Mouse (Mus musculus): ENCODE data around the gene Grin2d.

The Grin2d gene

DNA sequence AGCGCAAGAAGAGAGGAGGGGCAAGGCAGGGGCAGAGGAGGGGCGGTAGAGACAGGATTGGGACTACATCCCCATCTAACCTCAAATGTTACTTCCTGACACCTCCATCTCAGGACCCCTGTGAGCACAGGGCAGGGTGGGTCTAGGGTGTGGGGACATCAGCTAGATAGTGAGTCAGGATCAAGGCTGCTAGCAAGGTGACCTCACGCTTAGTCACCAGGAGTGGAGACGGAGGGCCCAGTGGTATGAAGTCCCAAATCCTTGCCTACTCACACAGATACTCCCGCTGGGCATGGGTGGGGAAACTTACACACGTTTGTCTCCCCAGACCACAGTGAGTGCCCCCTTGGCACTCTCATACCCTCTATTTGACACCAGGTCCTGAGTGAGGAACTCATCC is 75.6 kb downstream of the Grin2d start:
- DNase-seq = no peak

DNA sequence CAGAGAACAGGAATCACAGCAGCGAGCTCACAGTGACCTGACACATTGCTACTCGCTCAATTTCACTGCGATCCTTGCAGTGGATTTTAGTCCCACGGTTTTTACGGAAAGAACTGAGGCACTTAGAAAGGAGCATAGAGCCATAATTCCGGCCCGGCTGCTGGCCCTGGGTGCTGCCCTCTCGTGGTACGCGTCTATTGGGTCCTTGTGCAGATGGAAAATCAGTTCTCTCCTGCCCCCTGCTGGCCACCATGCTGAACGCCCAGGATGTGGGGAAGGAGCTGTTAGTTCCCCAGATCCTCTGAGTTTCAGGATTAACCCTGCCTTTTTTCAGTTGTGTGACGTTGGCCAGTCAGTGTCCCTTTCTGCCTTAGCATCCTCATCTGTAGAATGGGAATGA is 76.8 kb downstream of the Grin2d start:
- DNase-seq = peak; percentile 92

DNA sequence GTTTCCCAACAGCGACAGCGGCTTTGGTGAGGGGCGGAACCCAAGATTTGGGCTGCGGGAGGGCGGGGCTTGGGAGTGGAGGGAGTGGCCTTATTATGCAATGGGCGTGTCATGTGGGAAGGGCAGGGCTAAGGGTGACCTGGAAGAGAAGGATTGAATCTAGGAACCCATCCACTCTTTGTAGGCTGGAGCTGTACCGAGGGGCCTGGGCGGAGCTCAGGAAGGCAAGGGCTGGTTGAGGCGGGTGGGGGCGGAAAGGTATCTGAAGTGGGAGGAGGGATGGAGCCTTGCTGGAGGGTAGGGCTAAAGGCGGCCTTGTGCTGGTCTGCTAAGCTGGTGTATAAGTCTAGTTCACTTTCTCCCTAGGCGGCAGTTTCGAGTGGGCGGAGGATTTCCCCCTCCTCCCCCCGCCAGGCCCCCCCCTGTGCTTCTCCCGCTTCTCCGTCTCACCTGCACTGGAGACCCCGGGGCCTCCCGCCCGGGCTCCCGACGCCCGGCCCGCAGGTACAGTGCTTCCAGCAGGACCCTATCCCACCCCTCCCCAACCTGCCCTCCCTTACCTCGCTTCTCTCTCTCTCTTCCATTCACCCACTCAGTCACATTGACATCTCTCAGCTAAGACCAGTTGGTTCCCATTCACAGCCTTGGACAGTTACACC is 77.5 kb downstream of the Grin2d start:
- peak; percentile 83 for DNase-seq

DNA sequence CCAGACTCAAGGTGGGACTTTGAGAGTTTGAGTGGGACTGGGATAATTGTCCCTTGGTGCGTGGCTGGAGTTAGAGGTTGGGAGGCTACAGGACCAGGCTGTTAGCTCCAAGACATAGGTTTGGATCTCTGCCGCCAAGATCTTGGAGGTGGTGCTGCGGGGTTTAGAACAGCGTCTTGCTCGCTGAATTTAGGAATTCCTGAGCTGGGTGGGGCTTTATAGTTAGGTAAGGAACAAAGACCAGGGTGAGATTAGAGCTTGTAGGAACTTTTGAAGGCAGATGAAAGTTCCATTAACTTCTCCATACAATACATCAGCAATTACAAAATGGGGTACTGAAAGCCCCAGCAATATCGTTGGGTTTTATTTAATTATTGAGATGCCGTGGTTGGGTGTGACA is 78.2 kb downstream of the Grin2d start:
- no peak for DNase-seq

DNA sequence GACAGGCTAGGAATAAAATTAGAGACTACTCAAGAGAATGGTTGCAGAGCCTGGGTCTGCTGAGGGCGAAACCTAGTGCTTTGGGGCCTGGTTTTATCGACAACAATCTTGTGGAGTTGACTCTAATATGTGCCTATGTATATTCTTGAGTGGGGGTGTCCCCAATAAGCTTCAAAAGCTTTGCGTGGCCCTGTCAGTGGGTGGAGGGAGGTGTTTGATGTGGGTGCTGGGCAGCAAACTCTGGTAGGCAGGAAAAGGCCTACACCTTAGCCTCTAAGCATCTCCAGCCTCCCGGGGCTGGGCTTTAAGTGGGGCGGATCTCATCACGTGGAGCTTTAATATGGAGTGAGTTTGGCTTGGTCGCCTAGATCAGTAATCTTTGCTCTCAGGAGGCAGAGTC is 79.2 kb downstream of the Grin2d start:
- DNase-seq = no peak

DNA sequence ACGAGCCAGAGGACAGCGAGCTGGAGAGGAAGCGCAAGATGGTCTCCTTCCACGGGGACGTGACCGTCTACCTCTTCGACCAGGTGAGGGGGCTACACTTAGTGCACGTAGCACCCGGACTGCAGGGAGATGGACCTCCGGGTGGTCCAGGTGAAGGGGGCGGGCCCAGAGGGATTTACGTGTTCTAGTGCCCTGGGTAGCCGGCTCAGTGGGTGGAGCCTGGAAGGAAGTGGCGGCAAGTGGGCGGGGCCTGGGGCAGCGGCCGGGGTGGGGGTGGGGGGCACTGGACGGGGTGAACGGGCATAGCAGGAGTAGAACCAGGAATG is 79.7 kb downstream of the Grin2d start:
- DNase-seq = peak; percentile 69

DNA sequence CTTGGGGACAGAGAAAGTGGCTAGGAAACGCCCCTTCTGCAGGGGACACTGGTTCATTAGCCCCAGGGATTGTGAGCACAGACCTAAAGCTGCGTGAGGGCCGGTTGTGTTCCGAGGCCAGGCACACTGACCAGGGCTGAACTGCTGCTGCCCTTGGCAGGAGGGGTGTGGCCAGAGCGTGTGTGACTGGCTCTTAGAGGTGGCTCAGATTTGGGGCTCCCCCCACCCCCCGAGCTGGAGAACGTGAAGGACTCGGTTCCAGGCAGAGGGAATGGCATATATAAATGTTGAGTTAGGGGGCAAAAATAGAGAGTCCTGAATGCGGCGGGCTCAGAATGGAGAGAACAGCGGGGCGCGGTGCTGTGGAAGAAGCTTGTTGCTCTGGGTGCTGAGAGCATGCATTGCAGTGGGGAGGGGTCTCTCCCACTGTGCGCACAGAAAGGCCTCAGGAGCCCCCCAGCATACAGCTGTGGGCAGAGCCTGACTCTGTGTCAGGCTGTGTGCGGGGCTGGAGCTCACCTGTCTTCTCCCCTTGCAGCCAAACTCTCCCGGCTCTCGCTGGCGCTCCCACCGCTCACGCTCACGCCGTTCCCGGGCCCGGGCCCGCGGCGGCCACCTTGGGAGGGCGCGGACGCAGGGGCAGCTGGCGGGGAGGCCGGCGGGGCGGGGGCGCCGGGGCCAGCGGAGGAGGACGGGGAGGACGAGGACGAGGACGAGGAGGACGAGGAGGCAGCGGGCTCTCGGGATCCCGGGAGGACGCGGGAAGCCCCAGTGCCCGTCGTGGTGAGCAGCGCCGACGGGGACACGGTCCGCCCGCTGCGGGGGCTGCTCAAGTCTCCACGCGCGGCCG is 80.3 kb downstream of the Grin2d start:
- no peak for DNase-seq

DNA sequence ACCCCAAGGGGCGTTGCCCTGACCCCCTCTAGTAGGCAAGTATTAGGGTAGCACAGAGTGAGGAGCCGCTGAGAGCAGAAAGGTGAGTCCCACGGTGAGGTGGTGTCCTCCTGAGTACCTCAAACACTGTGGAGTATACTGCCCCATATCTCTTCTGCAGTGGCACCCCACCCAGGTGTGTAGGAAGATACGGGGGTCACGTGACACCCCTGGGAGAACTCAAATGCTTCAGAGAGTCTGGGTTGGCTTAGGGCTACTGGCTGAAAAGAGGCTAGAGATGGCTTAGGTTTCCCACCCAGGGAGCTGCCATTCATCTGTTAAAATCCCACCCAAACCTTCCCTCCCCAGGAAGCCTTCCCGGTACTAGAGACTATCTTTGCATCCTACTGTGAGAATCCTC is 81.2 kb downstream of the Grin2d start:
- DNase-seq = peak; percentile 75

DNA sequence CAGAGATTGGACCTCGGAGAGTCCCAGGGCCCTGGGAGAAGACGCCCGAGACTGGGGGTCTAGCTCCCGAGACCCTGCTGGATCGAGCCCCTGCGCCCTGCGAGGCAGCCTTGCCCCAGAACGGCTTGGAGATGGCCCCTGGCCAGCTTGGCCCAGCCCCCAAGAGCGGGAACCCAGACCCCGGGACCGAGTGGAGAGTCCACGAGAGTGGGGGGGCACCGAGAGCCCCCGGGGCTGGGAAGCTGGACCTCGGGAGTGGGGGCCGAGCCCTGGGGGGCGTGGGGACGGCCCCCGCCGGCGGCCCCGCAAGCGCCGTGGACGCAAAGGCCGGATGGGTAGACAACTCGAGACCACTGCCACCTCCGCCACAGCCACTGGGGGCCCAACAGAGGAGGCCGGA is 83.2 kb downstream of the Grin2d start:
- no peak for DNase-seq

DNA sequence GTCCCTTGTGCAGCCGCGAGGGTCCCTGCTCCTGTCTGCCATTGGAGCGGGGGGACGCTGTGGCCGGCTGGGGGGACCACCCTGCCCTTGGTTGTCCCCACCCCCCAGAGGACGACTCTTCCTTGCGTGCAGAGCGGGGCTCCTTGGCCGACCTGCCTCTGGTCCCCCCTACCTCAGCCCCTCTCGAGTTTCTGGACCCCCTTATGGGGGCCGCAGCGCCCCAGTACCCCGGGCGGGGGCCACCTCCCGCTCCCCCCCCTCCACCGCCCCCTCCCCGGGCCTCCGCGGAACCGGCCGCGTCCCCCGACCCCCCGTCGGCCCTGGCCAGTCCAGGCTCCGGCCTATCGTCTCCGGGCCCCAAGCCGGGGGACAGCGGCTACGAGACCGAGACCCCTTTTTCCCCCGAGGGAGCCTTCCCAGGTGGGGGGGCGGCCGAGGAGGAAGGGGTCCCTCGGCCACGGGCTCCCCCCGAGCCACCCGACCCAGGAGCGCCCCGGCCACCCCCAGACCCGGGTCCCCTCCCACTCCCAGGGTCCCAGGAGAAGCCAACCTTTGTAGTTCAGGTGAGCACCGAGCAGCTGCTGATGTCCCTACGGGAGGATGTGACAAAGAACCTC is 84.1 kb downstream of the Grin2d start:
- no peak for DNase-seq

DNA sequence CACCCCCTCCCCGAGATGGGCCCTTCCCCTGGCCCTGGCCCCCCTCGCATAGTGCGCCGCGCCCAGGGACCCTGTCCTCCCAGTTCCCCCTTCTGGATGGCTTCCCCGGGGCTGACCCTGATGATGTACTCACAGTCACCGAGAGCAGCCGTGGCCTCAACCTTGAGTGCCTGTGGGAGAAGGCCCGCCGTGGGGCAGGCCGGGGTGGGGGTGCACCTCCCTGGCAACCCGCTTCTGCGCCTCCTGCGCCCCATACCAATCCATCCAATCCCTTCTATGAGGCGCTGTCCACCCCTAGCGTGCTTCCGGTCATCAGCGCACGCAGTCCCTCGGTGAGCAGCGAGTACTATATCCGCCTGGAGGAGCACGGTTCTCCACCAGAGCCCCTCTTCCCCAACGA is 84.9 kb downstream of the Grin2d start:
- no peak for DNase-seq

DNA sequence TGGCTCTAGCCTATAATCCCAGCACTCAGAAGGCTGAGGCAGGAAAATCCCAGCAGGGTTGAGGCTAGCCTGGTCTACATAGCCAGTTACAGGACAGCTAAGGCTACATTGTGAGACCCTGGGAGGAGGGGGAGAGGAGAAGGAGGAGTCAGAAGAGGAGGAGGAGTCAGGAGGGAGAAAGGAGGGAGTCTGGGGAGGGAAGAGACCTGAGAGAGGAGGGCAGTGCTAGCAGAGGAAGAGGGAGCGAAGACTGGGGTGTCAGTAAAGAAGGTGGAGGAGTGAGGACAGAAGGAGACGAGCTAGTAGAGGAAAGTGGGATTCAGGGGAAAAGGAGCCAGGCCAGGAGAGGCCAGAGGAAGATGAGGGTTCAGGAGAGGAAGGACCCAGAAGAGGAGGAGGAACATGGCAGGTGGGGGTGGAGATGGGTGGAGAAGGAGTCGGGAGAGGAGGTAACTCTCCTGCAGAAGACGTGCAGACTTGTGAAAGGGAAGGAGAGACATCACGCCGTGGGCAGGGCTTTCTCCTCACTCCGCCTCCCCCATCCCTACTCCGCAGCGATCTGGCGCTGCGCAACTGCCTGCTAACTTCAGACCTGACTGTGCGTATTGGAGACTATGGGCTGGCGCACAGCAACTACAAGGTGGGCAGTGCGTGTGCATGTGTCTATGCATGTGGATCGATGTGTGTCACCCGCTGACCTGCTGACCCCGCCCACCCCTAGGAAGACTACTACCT is 86.3 kb downstream of the Grin2d start:
- no peak for DNase-seq

DNA sequence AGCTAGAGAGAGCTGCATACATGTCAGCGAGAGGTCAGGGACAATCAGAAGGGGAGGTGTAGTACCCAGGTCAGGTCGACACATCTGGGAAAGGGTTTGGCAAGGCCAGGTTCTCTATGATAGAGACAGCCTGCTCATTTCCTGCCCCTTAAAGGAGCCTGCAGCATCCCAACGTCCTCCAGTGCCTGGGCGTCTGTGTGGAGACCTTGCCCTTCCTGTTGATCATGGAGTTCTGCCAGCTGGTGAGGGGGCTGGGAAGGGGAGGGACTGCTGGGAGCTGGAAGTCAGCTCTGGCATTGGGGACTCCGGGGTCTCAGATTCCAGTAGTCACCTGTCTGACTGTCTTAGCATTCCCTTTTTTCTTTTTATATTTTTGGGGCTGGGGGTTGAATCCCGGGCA is 87.5 kb downstream of the Grin2d start:
- DNase-seq = peak; percentile 34

DNA sequence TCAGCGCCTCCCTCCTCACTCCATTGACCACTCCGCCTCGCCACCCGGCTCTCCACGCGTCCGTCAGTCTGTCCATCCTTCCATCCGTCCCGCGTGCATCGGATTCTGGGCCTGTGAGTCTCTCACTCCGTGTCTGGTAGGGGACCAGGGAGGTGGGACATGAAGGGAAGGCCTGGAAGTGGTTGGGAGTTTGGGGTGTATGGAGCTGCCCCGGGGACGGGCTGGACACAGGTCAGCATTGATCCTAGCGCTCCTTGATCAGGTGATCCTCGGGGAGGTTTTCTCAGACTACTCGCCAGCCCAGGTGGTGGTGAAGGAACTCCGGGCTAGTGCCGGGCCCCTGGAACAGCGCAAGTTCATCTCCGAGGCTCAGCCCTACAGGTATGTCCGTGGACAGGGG is 90.5 kb downstream of the Grin2d start:
- no peak for DNase-seq

DNA sequence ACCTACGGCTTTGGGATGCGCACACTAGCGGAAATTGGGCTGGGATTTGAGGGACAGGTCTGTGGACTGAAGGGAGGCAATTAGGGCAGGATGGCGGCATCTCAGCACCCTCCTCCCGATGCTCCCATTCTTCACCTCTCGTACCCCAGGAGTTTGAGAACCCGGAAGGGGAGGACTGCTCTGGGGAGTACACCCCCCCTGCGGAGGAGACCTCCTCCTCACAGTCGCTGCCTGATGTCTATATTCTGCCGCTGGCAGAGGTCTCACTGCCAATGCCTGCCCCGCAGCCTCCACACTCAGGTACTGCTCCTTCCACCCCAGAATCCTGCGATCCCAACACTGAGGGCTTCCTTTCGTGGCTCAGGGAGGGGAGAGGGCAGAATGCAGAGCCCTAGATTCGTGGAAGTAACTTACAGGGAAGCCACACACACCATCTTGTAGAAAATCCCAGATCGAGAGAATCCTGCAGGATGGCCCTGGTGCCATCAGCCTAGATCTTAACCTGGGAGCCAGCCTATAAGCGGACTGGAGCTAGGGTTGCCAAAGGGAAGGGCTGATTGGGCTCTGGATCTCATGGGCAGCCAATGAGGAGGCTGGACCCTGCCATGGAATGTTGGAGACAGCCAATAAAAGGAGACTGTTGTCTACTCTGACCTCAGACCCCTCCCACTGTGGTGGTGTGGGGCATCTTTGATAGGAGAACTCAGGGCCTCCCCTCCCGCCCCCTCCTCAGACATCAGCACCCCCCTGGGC is 91.3 kb downstream of the Grin2d start:
- DNase-seq = peak; percentile 21

DNA sequence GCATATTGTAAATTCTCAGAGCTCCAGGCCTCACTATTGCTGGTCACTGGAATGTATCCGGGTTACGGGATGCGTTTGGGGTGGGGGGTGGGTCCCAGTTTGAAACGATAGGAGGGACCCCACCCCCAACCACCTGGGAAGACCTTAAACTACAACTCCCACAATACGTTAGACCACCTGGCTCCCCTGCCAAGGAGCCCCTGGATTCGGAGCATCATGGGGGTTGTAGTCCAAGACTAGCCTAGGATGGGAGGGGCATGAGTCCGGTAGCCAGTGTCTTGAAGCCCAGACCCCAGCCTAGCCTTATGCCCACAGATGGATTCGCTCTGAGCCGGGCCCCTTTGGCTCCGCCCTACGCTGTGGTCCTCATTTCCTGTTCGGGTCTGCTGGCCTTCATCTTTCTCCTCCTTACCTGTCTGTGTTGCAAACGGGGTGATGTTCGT is 92.0 kb downstream of the Grin2d start:
- no peak for DNase-seq

DNA sequence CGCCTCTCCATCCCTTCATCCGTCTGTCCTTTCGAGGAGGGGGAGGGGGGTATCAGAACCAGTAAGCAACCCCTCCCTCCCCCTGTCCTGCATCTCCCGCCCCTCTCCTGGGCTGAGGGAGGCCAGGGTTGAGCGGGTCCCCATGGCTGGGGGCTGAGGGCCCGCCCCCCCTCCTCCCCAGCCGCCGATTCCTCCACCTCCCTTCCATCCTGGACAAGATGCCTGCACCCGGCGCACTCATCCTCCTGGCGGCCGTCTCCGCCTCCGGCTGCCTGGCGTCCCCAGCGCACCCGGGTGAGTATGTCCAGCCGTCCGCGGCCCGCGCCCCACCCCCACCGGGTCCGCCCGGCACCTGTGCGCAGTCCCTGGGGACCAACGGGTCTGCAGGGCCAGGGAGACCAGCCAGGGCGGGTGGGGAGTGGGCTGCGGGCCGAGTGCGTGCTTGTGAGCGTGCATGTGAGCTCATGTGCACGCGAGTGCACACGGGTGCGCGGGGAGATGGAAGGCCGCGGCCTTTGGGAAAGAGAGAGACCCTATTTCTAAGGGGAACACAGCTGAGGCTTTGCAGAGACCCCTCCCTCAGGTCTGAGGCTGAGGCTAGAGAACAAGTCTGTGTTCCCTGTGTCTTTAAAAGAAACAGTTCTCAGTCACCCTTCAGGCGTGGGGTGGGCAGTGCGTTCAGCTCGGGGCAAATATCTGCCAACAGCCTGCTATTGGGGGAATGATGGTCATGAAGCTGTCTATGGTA is 92.6 kb downstream of the Grin2d start:
- no peak for DNase-seq

DNA sequence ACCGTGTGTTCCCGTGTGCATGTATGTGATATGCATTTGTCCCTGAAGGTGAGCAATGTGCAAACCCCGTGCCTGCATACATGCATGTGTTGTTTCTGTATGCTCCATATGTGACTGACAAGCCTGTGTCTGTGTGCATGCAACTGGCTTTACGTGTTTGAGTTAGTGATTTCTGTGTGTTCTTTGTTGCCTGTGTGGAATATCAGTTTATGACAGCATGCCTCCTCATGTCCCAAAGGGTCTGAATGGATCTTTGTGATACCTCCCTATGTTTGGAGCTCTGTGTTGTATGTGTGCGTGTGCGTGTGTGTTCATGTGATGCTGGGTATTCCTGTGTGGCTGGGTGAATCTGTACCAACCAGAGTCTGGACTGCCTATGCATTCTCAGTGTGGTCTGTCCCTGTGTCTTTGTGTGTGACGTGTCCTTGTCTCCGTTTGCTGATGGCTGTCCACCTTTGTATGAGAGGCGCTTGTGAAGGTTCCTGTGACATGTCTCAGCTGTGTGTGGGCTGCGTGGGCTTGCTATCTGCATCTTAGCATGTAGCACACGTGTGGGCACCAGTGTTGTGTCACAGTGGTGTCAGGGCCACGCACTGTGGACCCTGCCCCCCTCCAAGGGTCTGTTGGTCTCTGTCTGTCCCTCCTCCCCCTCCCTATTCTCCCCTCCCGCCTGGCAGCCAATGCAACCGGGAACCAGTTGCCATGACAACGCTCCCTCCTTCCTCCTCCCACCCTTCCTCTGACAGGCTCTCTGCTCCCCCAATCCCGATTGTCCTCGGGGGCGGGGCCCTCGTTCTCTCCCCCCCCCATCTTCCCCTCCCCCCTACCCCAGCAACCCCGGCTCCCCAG is 93.4 kb downstream of the Grin2d start, which contains the start of gene Sult2b1:
Sult2b1 (minus strand) TSS at position 146 of the 849 bp plus-strand sequence.
- DNase-seq = peak; percentile 61

DNA sequence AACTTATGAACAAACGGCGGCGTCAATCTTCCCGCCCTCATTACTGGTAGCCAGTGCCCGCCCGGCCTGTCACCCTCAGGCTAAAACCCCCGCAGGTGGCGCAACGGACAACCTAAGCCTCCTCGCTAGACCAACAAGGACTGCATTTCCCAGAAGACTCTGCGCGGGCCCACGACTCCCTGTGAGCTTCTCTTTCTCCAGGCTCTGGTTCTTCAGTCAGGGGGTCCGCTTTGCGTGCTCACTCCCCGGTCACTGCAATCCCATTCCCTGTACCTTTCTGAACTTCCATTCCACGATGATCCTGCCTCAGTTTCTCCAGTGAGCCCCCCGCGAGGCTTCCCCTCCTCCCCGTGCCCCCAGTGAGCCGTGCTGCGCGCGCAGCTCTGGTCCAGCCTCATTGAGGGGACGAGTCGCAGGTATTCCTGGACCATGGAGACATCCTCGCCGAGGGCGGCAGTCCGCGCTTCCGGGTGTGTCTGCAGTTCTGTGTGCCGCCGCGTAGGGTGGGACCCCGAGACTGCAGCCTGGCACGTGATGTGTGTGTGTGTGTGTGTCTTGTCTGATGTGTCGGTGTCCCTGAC is 94.6 kb downstream of the Grin2d start, which contains the start of gene Lmtk3:
Lmtk3 (plus strand) TSS at position 228 of the 581 bp plus-strand sequence.
- peak; percentile 60 for DNase-seq

DNA sequence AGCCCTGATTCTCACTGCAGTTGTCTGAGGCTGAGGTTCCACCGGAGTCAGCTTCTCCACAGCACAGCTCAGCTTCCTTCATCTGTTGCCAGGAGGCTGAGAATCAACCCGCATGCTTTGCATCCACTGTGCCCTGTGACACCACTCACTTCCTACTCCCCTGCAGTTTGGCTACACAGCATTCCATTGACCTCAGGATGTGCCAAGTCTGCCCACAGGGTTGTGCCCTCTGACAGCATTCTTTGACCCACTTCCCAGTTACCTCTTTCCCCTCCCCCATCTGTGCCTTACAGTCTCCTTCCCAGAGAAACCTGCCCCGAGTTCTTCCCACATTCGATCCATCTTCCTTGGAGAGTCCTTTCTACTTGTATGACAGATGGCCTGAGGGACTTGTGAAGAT is 95.9 kb downstream of the Grin2d start:
- DNase-seq = no peak
